Mouse (Mus musculus) cortical plate, adult 2 months (tissue): ENCODE measurements around the gene Kif22.

Source experiments
- CTCF ChIP-seq: fragments of 200-500 bp; IDR thresholded peaks from 2 replicates; pipeline ENCODE4 v1.5.1; 2011; ENCODE audit warnings: mild to moderate bottlenecking, control low read depth, low read length; ENCODE audit not compliant: insufficient read depth; ENCODE audit errors: extremely low read depth
- POLR2A ChIP-seq: fragments of 200-500 bp; IDR thresholded peaks from 2 replicates; pipeline ENCODE4 v1.6.1; 2011; ENCODE audit warnings: mild to moderate bottlenecking, low read length, control low read depth; ENCODE audit not compliant: insufficient read depth; ENCODE audit errors: extremely low read depth

DNA sequence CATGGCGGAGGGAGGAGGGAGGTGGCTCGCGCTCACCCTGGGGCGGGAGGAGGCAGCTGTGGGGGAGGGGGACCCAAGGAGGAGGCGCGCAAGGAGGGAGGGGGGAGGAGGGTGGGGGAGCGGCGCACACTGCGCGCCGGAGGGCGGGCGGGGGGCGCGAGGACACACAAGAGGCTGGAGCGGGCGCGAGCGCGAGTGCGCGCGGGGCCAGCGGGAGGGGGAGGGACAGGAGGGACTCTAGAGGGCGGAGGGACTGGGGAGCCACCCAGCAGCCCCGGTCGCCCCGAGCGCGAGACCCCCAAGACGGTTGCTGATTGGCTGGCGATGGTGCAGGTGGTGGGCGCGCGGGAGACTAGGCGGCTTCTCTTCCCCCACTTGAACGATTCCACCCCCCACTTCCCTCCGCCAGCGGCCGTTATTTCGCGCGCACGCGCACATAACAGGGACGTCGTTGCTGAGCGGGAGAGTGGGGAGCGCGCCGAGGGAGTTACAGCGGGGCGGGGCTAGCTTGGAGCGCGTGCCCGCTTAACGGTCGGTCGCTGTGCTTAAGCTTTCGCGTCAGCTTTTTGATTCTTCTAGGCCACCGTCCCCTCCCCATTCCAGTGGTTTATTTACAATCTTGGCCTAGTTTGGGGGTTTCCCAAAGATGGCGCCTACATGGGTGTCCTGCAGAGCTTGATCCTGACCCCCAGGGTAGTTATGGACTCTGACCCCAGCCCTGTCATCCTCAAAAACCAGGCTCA lies 15.1 kb downstream of the Kif22 start, which contains the start of gene Maz:
- TF ChIP-seq CTCF = no peak
- peak; percentile 77; the same call in 1 of the 2 replicates for TF ChIP-seq POLR2A
